Mouse (Mus musculus): ENCODE data around the gene Myh3. TPM values are rescaled to one million over a fixed set of nuclear protein-coding genes. Genes with fewer than 3 reads are reported as not detected.

Myh3 gene
- 0.07 and 0.12 TPM in 2 replicates for polyA plus RNA-seq (2015; fragmentation: Nextera tagmentation; extraction: Ambion mirVana)

GRCm38 (mm10) chr11:67078000-67078399 lies at the start of gene Myh3:
Myh3 (plus strand) TSS chr11:67078300.
- H3K27ac ChIP-seq (ENCODE audit: low read length): no peak within 1 kb of the TSS
- no peaks in the 10 kb centered on the region for H3K27me3 ChIP-seq (replicated peaks; ENCODE audit: insufficient read depth, low read length)
- H3K4me3 ChIP-seq (ENCODE audit: low read depth, low read length): no peak within 1 kb of the TSS
- DNase-seq (ENCODE audit: low spot score) (no peak), ATAC-seq (no peak)
- no peaks in the 10 kb centered on the region for H3K9me3 ChIP-seq (ENCODE audit: low read length)
- no peak within 1 kb of the TSS for H3K9ac ChIP-seq (replicated peaks; ENCODE audit: low read depth)
- no peaks in the 10 kb centered on the region for H3K4me1 ChIP-seq (ENCODE audit: insufficient read depth, low read depth, low read length)
- H3K4me2 ChIP-seq (replicated peaks; ENCODE audit: low read depth, low read length): no peak within 1 kb of the TSS
- no peaks in the 10 kb centered on the region for H3K36me3 ChIP-seq (ENCODE audit: insufficient read depth, low read length)
- TF ChIP-seq CTCF (IDR thresholded peaks at IDR 0.05) (no peak), EP300 (IDR thresholded peaks at IDR 0.05) (no peak)
- WGBS: 73% methylated on average over 5 of the region's 5 CpGs

- no peak overlapping the region for H3K27ac ChIP-seq (ENCODE audit: low read length)
- no peaks in the 10 kb centered on the region for H3K27me3 ChIP-seq (replicated peaks; ENCODE audit: insufficient read depth, low read length)
- 47% methylated on average over 16 of the region's 16 CpGs for WGBS
- DNase-seq (ENCODE audit: low spot score) (no peak), ATAC-seq (no peak)
- H3K4me1 ChIP-seq (ENCODE audit: insufficient read depth, low read depth, low read length): no peaks in the 10 kb centered on the region
- no peak overlapping the region for H3K4me2 ChIP-seq (replicated peaks; ENCODE audit: low read depth, low read length)
- no peak overlapping the region for H3K9ac ChIP-seq (replicated peaks; ENCODE audit: low read depth)
- H3K9me3 ChIP-seq (ENCODE audit: low read length): no peaks in the 10 kb centered on the region
- TF ChIP-seq EP300 (IDR thresholded peaks at IDR 0.05) (no peak), CTCF (IDR thresholded peaks at IDR 0.05) (peak; percentile 43)
- H3K36me3 ChIP-seq (ENCODE audit: insufficient read depth, low read length): no peaks in the 10 kb centered on the region
- no peak overlapping the region for H3K4me3 ChIP-seq (ENCODE audit: low read depth, low read length)
Observed at GRCm38 (mm10) chr11:67030904-67031602, 47.0 kb upstream of the Myh3 start.

GRCm38 (mm10) chr11:67031603-67031915 lies 46.5 kb upstream of the Myh3 start:
- Histone ChIP-seq H3K36me3 (ENCODE audit: insufficient read depth, low read length) (no peaks in the 10 kb centered on the region), H3K27ac (ENCODE audit: low read length) (no peak overlapping the region), H3K4me2 (replicated peaks; ENCODE audit: low read depth, low read length) (no peak overlapping the region), H3K4me1 (ENCODE audit: insufficient read depth, low read depth, low read length) (no peaks in the 10 kb centered on the region), H3K27me3 (replicated peaks; ENCODE audit: insufficient read depth, low read length) (no peaks in the 10 kb centered on the region), H3K4me3 (ENCODE audit: low read depth, low read length) (no peak overlapping the region), H3K9ac (replicated peaks; ENCODE audit: low read depth) (no peak overlapping the region), H3K9me3 (ENCODE audit: low read length) (no peaks in the 10 kb centered on the region)
- DNase-seq (ENCODE audit: low spot score) (no peak), ATAC-seq (no peak)
- TF ChIP-seq EP300 (IDR thresholded peaks at IDR 0.05) (no peak), CTCF (IDR thresholded peaks at IDR 0.05) (no peak)
- WGBS: 79% methylated on average over 2 of the region's 2 CpGs

- no peaks in the 10 kb centered on the region for H3K4me1 ChIP-seq (ENCODE audit: insufficient read depth, low read depth, low read length)
- H3K36me3 ChIP-seq (ENCODE audit: insufficient read depth, low read length): peaks cover 3% of the 10 kb centered on the region; the same call in 1 of the 2 replicates
- WGBS: 50% methylated on average over 4 of the region's 4 CpGs
- no peak overlapping the region for H3K4me2 ChIP-seq (replicated peaks; ENCODE audit: low read depth, low read length)
- no peak overlapping the region for H3K4me3 ChIP-seq (ENCODE audit: low read depth, low read length)
- no peaks in the 10 kb centered on the region for H3K27me3 ChIP-seq (replicated peaks; ENCODE audit: insufficient read depth, low read length)
- DNase-seq (ENCODE audit: low spot score) (peak; percentile 59), ATAC-seq (peak; percentile 64)
- no peaks in the 10 kb centered on the region for H3K9me3 ChIP-seq (ENCODE audit: low read length)
- H3K9ac ChIP-seq (replicated peaks; ENCODE audit: low read depth): no peak overlapping the region
- H3K27ac ChIP-seq (ENCODE audit: low read length): no peak overlapping the region
- TF ChIP-seq EP300 (IDR thresholded peaks at IDR 0.05): no peak
- TF ChIP-seq CTCF (IDR thresholded peaks at IDR 0.05): no peak
Observed at GRCm38 (mm10) chr11:67034775-67035485, 43.2 kb upstream of the Myh3 start.

GRCm38 (mm10) chr11:67036229-67036628 lies 41.9 kb upstream of the Myh3 start:
- Histone ChIP-seq H3K9me3 (ENCODE audit: low read length) (no peaks in the 10 kb centered on the region), H3K4me3 (ENCODE audit: low read depth, low read length) (no peak overlapping the region), H3K9ac (replicated peaks; ENCODE audit: low read depth) (no peak overlapping the region), H3K27ac (ENCODE audit: low read length) (no peak overlapping the region), H3K4me2 (replicated peaks; ENCODE audit: low read depth, low read length) (no peak overlapping the region), H3K4me1 (ENCODE audit: insufficient read depth, low read depth, low read length) (no peaks in the 10 kb centered on the region), H3K36me3 (ENCODE audit: insufficient read depth, low read length) (peaks cover 11% of the 10 kb centered on the region; the same call in 1 of the 2 replicates), H3K27me3 (replicated peaks; ENCODE audit: insufficient read depth, low read length) (no peaks in the 10 kb centered on the region)
- TF ChIP-seq EP300 (IDR thresholded peaks at IDR 0.05): no peak
- no peak for TF ChIP-seq CTCF (IDR thresholded peaks at IDR 0.05)
- no peak for ATAC-seq
- no peak for DNase-seq (ENCODE audit: low spot score)
- WGBS: 82% methylated on average over 6 of the region's 6 CpGs

- Histone ChIP-seq H3K27me3 (replicated peaks; ENCODE audit: insufficient read depth, low read length) (no peaks in the 10 kb centered on the region), H3K9ac (replicated peaks; ENCODE audit: low read depth) (no peak overlapping the region), H3K4me3 (ENCODE audit: low read depth, low read length) (no peak overlapping the region), H3K4me1 (ENCODE audit: insufficient read depth, low read depth, low read length) (no peaks in the 10 kb centered on the region), H3K27ac (ENCODE audit: low read length) (no peak overlapping the region), H3K4me2 (replicated peaks; ENCODE audit: low read depth, low read length) (no peak overlapping the region), H3K36me3 (ENCODE audit: insufficient read depth, low read length) (peaks cover 15% of the 10 kb centered on the region; the same call in 1 of the 2 replicates), H3K9me3 (ENCODE audit: low read length) (no peaks in the 10 kb centered on the region)
- TF ChIP-seq EP300 (IDR thresholded peaks at IDR 0.05): no peak
- no peak for TF ChIP-seq CTCF (IDR thresholded peaks at IDR 0.05)
- ATAC-seq: no peak
- no peak for DNase-seq (ENCODE audit: low spot score)
- 91% methylated on average over 9 of the region's 9 CpGs for WGBS
Observed at GRCm38 (mm10) chr11:67036892-67037291, 41.2 kb upstream of the Myh3 start.
